Mouse (Mus musculus) spleen, adult 2 months (tissue): ENCODE measurements around the gene 9230102O04Rik.

Source experiments
- CTCF ChIP-seq: fragments of 200-500 bp; IDR thresholded peaks from 2 replicates; pipeline ENCODE4 v1.5.1; 2011; ENCODE audit warnings: mild to moderate bottlenecking, inconsistent platforms; ENCODE audit not compliant: insufficient read depth, insufficient read length, insufficient replicate concordance; ENCODE audit errors: extremely low read depth
- POLR2A ChIP-seq: fragments of 200-500 bp; IDR thresholded peaks from 2 replicates; pipeline ENCODE4 v1.6.1; 2011; ENCODE audit warnings: low read depth, low read length, inconsistent platforms

GRCm38 (mm10) chr2:9877966-9878563, 11.3 kb downstream of the 9230102O04Rik start:
- TF ChIP-seq CTCF (no peak), POLR2A (no peak)
